Mouse (Mus musculus): Measurements from ENCODE around the gene Slc13a4.

The Slc13a4 gene

GRCm38 (mm10) chr6:35257626-35258190 lies 50.2 kb downstream of the Slc13a4 start:
- no peak for DNase-seq (ENCODE audit: low read depth, low spot score)

GRCm38 (mm10) chr6:35256691-35257090 lies 51.2 kb downstream of the Slc13a4 start:
- DNase-seq (ENCODE audit: low read depth, low spot score), result peak; percentile 99

- DNase-seq (ENCODE audit: low read depth, low spot score), result no peak
Measured at GRCm38 (mm10) chr6:35255017-35255416, 52.9 kb downstream of the Slc13a4 start.

GRCm38 (mm10) chr6:35254136-35254904 lies 53.6 kb downstream of the Slc13a4 start:
- peak; percentile 28 for DNase-seq (ENCODE audit: low read depth, low spot score)

- DNase-seq (ENCODE audit: low read depth, low spot score), result no peak
Measured at GRCm38 (mm10) chr6:35253474-35253873, 54.5 kb downstream of the Slc13a4 start.

GRCm38 (mm10) chr6:35252477-35253346 lies 55.2 kb downstream of the Slc13a4 start:
- DNase-seq (ENCODE audit: low read depth, low spot score), result peak; percentile 97

GRCm38 (mm10) chr6:35251807-35252476 lies 56.0 kb downstream of the Slc13a4 start:
- peak; percentile 26 for DNase-seq (ENCODE audit: low read depth, low spot score)

GRCm38 (mm10) chr6:35245086-35245485 lies 62.8 kb downstream of the Slc13a4 start:
- peak; percentile 60 for DNase-seq (ENCODE audit: low read depth, low spot score)

- no peak for DNase-seq (ENCODE audit: low read depth, low spot score)
Measured at GRCm38 (mm10) chr6:35243989-35244388, 63.9 kb downstream of the Slc13a4 start.

GRCm38 (mm10) chr6:35243252-35243651 lies 64.7 kb downstream of the Slc13a4 start:
- peak; percentile 22 for DNase-seq (ENCODE audit: low read depth, low spot score)

- DNase-seq (ENCODE audit: low read depth, low spot score), result no peak
Measured at GRCm38 (mm10) chr6:35236108-35236785, 71.7 kb downstream of the Slc13a4 start.

- peak; percentile 49 for DNase-seq (ENCODE audit: low read depth, low spot score)
Measured at GRCm38 (mm10) chr6:35229415-35229814, 78.5 kb downstream of the Slc13a4 start.

- DNase-seq (ENCODE audit: low read depth, low spot score), result no peak
Measured at GRCm38 (mm10) chr6:35225696-35226095, 82.2 kb downstream of the Slc13a4 start.
